Mouse (Mus musculus) cerebellum, postnatal 4 days (tissue): ENCODE data around the gene Polr2e.

ENCODE experiments used
- DNase-seq, 2 experiments: peaks; one replicate each; pipeline ENCODE4 v3.0.0; 2022; ENCODE audit warnings: low spot score in 2 of 2, mixed read lengths in 1 of 2

Gene Polr2e

GRCm38 (mm10) chr10:80039559-80039979 lies at the start of gene Polr2e:
Polr2e (minus strand) TSS chr10:80039795.
- peak; percentile 92 to 94 for DNase-seq

DNA sequence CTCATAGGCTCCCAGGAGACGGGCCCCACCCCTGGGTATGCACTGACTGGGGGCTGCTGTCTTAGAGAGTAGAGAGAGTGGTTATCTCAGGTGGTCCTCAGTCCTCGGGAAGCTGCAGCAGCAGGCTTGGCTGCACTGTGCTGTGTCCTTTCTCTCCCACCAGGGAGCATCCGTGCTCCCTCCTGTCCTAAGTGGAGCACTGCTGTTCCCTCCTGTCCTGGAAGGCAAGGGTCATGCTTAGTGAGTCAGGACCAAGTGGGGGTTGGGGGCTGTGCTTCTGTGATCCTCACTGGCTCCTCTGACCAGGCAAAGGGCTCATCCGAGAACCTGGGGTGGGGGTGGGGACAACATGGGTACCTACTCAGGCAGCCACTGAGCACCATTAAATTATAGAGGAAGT lies 49.6 kb upstream of the Polr2e start:
- no peak for DNase-seq

DNA sequence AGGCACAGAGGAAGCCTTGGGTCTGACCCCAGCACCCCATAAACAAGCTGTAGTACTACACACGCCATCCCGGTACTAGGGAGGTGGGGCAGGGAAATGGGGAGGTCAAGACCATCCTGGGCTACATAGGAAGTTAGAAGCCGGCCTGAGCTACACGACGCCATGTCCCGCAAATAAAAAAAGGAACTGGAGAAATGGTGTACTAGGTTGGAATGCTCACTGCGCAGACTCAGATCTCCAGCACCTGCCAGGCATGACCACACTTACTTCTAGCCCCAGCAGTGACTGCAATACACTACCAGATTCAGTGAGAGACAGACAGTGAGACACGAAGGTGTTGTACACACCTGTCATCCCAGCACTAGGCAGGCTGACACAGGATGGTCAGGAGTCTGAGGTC lies 47.9 kb upstream of the Polr2e start:
- DNase-seq = no peak

GRCm38 (mm10) chr10:80086847-80087246 lies 47.3 kb upstream of the Polr2e start:
- DNase-seq = no peak

DNA sequence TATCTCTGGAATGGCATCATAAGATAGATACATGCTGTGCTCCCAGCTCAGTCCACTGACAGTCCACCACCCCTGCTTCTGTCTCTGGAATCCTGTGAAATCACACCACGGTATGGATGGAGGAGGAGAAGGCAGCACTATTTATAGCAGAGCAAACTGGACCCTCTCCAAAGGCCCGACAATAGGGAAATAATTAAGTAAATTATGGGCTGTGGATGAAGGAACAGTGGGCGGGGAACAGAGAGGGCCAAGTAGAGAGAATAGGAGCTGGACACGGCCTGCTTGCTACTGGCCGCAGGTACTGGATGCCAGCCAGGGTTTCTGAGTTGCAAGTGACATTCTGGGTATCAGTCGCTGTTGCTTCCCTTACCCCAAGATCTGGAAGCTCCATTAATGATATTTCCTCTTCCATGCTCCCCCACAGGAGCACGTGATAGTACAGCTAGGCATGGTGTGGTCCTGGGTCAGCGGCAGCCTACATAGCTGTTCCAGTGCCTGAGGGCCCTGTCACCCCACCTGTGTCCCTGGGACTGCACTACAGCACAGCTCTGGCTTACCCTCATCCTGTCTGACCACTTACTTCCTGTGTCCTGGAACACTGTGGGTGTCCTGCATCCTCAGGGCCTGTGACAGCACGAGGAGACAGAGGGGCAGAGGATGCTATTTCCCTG lies 45.4 kb upstream of the Polr2e start:
- no peak for DNase-seq

DNA sequence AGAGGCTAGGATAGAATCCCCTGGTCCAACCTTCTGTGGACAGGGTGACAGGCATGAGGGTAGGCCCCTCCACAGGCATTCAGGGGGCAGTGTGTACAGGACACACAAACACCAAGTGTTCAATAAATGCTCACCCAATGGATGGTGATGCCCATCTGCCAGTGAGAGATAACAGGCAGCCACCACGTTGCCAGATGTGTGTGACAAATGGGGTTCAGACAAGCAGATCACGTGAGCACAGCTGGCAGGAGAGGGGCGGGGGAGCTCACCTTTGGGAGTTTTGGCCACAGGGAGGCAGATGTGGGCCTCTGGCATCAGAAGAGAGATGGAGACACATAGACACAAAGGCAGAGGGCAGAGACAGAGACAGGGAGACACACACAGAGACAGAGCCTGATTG lies 41.5 kb upstream of the Polr2e start:
- DNase-seq = no peak

DNA sequence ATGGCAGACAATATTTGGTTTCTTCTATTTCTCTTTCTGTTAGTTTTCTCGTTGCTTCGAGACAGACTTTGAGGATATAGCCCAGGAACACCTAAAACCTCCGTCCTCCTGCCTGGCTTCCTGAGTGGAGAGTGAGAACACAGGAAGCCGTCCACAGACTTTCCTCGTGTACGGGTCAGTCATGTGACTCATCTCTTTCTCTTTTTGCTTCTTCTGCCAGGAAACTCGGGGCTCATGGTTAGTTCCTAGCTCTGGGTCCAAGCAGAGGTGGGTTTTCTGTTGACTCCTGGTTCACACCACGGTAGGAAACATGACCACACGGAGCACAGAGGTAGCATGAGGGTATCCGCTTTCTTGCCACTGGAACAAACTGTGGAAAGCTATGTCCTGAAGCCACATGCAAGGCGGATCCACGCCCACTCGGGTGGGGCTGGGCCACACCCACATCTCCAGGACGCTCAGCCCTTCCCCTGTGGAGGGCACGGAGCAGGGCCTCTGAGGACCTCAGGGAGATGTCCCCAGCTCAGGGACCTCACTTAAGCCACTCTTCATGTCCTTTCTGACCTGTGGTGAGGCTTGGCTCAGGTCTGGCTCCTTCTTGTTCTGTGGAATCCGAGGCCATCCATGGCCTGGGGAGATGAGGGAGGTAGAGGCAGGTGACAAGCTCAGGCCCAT lies 40.9 kb upstream of the Polr2e start:
- no peak for DNase-seq

DNA sequence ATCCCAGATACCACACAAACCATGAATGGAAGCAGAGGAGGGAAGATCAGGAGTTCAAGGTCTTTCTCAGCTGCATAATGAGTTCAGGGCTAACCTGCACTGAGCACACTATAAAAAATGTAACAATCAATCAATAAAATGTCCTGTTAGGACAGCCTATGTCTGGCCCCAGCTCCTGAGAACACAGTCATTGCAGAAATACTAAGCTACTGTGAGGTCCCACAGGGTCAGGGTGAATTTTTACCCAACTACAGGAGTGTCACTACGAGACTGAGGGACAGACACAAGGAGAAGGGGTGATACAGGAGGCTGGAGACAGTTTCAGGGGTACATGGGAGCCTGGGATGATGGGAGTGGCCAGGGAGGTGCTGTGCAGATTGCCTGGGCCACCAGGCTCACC lies 38.8 kb upstream of the Polr2e start:
- no peak for DNase-seq

DNA sequence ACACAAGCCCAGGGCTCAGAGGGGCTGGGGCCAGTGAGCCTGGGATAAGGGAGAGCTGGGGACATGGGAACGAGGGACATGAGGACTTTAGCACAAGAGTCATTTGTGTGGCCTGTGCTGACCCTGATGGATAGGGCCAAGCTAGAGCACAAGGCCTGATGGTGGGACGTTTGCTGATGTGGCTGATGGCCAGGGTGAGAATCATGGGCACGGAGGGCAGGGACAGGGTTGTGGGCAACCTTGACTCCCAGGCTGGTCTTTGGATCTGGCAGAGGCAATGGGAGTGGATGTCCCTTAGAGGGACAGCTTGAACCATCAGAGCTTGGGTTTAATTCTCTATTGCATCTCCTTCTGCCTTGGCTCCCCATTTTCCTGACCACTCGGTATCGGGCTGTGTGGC lies 37.7 kb upstream of the Polr2e start:
- DNase-seq = no peak

DNA sequence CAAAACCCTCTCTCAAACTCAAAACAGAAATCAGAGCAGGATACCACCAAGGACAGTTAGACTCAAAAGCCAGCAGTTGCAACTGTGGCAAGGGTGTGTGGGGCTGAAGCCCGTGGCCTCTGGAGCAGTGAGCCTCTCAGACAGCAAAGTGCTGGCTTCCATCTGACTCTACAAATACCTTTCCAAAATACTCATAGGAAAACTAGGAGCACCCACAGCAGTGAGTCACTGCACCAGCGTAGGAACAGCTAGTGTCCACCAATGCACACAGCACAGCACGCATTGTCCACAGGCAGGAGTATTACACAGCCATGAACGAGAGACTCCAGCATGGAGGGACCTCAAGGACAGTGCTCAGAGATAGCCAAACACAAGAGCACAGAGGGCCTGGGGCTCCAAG lies 36.8 kb upstream of the Polr2e start:
- DNase-seq = no peak

GRCm38 (mm10) chr10:80075924-80076323 lies 36.3 kb upstream of the Polr2e start:
- no peak for DNase-seq

- no peak for DNase-seq
Measured at GRCm38 (mm10) chr10:80074813-80075601, 35.4 kb upstream of the Polr2e start.

DNA sequence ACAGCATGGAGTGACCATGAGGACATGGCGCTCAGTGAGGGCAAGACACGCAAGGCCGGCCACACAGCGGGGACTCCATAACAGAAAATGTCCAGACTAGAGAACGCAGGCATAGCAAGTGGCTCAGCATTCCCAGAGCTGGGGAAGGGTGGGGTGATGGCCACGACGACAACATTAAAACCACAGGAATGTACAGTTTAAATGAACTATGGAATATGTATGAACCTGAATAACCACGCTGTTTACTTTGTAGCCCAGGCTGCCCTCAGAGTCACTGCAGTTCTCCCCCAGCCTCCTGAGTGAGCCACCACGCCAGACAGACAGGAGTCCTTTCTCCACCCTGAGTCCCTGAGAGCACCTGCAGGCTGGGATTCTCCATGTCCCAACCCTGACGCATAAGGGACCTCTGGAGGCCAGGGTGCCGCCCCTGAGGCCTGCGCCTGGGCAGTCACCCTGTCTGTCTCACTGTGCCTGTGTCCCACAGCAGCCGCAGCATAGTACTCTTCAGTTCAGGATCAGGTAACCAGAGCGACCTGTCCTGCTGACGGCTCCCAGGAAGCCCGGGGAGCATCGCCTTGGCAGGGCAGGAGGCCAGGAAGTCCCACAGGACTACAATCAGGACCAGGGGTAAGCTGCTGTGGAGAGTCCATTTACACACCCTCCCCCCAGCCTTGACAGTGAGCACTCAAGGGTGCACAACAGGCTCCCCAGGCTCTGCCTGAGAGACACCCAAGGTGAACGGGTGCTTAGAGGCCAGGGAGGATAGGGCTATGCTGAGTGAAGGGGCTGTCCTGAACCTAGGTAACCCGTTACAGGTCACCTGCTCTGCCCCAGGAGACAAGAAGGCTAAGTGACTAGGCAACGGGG lies 33.3 kb upstream of the Polr2e start:
- no peak for DNase-seq

DNA sequence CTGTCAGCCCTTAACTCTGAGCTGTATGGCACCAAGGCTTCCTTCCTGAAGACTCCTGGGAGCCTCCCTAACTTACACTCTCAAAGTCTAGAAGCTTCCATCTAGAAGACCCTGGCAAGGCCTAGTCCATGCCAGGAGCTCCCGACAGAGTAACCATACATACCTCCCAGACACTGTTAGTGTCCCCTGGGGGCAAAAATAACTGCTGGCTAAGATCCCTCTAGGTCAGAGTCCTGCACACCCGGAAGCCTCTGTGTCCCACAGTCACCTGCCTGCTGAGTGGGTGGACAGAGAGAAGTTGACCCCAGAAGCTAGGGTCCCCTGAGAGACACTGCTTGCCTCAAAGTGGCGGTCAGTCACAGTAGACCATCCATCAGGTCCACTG lies 31.9 kb upstream of the Polr2e start:
- no peak for DNase-seq

GRCm38 (mm10) chr10:80070837-80071515 lies 31.4 kb upstream of the Polr2e start:
- DNase-seq = peak in 1 of 2 experiments; percentile 63

DNA sequence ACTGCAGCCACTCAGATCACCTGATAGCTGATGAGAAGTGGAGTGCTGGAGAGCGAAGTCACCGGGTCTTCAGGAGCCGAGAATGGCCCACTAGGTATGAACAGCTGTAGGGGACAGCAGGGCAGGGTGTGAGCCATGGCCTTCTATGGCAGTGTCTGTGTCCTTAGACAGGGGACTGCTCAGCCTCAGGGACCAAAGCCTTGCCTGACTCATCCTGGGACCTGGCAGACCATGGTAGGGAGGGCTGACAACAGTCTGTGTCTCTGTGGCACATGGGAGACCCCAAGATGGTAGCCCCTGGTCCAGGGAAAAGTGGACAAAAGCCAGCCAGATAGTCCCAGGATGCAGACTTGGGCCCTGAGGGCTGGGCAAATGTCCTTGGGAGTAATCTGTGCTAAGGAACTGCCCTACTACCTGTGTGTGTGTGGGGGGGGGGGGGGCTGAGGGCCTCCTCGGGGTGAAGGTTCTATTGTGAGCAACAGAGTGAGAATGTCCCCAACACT lies 30.4 kb upstream of the Polr2e start:
- DNase-seq = no peak

- no peak for DNase-seq
Measured at GRCm38 (mm10) chr10:80069251-80069650, 29.7 kb upstream of the Polr2e start.

- no peak for DNase-seq
Measured at GRCm38 (mm10) chr10:80063877-80064650, 24.5 kb upstream of the Polr2e start.

- DNase-seq = peak in 1 of 2 experiments; percentile 69
Measured at GRCm38 (mm10) chr10:80063104-80063503, 23.5 kb upstream of the Polr2e start.

DNA sequence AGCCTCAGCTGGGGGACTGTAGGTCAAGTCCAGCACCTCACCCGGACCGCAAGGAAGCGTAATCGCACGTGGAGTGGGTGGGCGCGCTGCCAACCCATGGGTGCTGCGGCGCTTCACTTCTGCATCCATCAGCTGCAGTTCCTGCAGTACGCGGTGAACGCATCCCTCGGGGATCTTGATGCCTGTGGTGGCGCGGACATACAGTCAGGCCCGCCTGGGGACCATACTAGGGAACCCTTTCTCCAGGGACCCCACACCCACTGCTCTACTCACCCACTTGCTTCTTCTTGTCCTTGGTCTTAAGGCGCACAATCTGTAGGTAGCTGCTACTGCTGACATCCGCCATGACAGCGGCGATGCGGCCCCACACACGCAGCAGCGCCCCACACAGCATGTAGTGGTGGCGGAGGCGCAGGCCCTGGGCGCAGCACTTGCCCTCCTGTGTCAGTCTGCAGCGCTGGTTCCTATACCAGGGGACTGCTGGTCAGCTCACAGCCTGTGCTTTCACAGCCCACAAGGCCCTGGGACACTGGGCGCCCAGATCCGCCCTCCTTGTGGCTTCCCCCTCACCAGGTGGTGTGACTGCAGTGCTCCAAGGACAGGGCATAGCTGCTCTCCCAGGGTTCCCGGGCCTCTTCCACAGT lies 18.2 kb upstream of the Polr2e start:
- DNase-seq = no peak
